Mouse (Mus musculus) hindbrain, embryonic 11.5 days (tissue): ENCODE measurements at regions not wholly inside any gene's neighbourhood (a gene's known extent, or its start where the extent isn't known, plus 50 kb on each side); places are given as distances from the start of the nearest gene placed in this dataset.

ENCODE experiments used
- ATAC-seq: fragments of 200-750 bp; cut with Nextera tagmentation; 2 replicates; pipeline ENCODE4 v1.8.0; 2017; ENCODE audit warnings: mild to moderate bottlenecking, moderate TSS enrichment, moderate library complexity; ENCODE audit not compliant: low FRiP score
- DNase-seq: peaks from one replicate; pipeline ENCODE4 v3.0.0-alpha.2; 2015; ENCODE audit warnings: low spot score
- H3K27ac ChIP-seq: fragments of 300-500 bp; sonication (generic); 2 replicates; pipeline ENCODE4 v1.5.1; 2014; ENCODE audit warnings: mild to moderate bottlenecking, low read depth, low read length
- H3K27me3 ChIP-seq: fragments of 300-500 bp; sonication (generic); 2 replicates; pipeline ENCODE4 v1.6.1; 2014; ENCODE audit warnings: mild to moderate bottlenecking, low read length, moderate library complexity, mixed read lengths; ENCODE audit not compliant: control insufficient read depth, insufficient read depth
- H3K36me3 ChIP-seq: fragments of 300-500 bp; sonication (generic); 2 replicates; pipeline ENCODE4 v1.6.1; 2014; ENCODE audit warnings: mild to moderate bottlenecking, low read length, moderate library complexity, mixed read lengths; ENCODE audit not compliant: control insufficient read depth, insufficient read depth
- H3K4me1 ChIP-seq: fragments of 300-500 bp; sonication (generic); replicated peaks from 2 replicates; pipeline ENCODE4 v1.6.1; 2014; ENCODE audit warnings: low read length, mixed read lengths; ENCODE audit not compliant: control insufficient read depth, insufficient read depth
- H3K4me2 ChIP-seq: fragments of 300-500 bp; sonication (generic); replicated peaks from 2 replicates; pipeline ENCODE4 v1.6.1; 2014; ENCODE audit warnings: mild to moderate bottlenecking, low read depth, low read length
- H3K4me3 ChIP-seq: fragments of 300-500 bp; sonication (generic); 2 replicates; pipeline ENCODE4 v1.5.1; 2014; ENCODE audit warnings: low read depth, low read length
- H3K9ac ChIP-seq: fragments of 300-500 bp; sonication (generic); 2 replicates; pipeline ENCODE4 v1.6.1; 2014; ENCODE audit warnings: low read depth, low read length
- H3K9me3 ChIP-seq: fragments of 300-500 bp; sonication (generic); 2 replicates; pipeline ENCODE4 v1.6.1; 2016; ENCODE audit warnings: low read length; ENCODE audit not compliant: control insufficient read depth
- WGBS: fragments of 180-500 bp; shearing (Covaris S2); extraction: QIAGEN DNeasy Blood & Tissue Kit; methylation state at CpG from one replicate; pipeline ENCODE4 v1.1.7; 2014; 5-methylcytosine and 5-hydroxymethylcytosine counted together

DNA sequence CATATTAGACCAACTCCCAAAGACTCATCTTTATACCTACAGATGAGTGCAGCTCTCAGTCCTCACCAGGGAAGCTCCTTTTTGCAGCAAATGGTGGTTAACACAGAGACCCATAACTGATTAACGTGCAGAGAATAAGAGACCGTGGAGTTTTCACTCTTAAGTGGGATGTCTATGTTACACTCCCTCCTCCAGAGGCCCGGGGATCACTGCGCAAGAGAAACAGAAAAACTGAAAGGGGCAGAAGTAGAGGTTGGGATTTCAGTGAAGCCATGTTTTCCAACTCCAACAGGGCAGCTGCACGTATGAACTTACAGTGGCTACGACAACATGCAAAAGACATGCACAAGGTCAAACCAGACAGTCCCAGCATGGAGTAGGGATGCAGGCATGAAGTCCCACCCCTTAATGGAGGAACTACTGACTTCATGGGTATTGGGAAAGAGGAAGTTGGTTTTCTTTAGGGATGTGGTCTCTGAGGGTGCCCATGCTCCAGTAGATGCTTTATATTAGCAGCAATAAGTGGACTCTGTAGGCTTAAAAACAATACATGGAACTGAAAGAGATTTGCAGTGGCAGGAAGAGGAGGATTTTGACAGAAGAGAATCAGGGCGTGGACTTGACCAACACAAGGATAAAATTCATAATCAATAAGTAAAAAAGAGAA is 80.8 kb upstream of the Rai14 start:
- DNase-seq (no peak), ATAC-seq (no peak)
- 93% methylated on average over 7 of the region's 7 CpGs for WGBS
- Histone ChIP-seq H3K27ac (no peak overlapping the region), H3K9ac (no peak overlapping the region), H3K4me3 (no peak overlapping the region), H3K4me2 (no peak overlapping the region), H3K4me1 (no peaks in the 10 kb centered on the region), H3K9me3 (no peaks in the 10 kb centered on the region), H3K27me3 (no peaks in the 10 kb centered on the region), H3K36me3 (no peaks in the 10 kb centered on the region)

DNA sequence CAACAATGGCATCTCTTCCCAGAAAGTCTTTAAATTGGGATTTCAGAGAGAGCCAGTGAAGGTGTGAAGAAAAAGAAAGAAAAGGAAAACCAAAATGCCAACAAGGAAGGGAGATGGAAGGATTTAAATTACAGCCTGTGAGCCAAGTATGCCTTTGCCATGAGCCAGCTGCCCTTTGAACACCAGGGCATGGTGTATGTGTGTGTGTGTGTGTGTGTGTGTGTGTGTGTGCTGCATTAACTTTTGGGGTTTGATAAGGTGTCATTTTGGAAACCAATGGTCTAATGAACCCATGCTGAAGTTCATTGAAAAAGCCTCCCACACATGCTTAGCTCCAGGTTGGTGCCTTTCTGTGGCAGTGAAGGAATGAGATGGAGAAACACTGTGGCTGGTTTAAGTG is 85.2 kb upstream of the Rai14 start:
- Histone ChIP-seq H3K4me2 (no peak overlapping the region), H3K27me3 (no peaks in the 10 kb centered on the region), H3K9ac (no peak overlapping the region), H3K27ac (no peak overlapping the region), H3K36me3 (no peaks in the 10 kb centered on the region), H3K4me3 (no peak overlapping the region), H3K4me1 (no peaks in the 10 kb centered on the region), H3K9me3 (no peaks in the 10 kb centered on the region)
- DNase-seq: no peak
- ATAC-seq: no peak

DNA sequence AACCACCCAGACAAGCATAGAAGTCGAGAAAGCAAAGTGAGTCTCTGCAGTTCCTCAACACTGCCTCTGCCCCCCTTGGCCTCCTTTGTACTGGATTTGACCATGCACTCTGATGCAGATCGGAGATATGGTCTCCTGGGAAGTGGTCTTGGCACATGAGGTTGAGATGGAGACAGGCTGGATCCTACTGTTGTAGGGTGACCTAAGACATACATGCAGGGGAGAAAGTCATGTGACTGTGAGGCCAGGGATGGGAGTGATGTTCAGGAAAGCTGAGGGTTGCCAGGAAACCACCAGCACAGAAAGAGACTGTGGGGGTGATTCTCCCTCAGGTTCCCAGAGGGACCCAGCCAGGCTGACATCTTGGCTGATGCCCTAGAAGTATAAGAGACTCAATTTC is 99.8 kb upstream of the Rai14 start:
- DNase-seq: no peak
- WGBS: 79% methylated on average over 2 of the region's 2 CpGs
- Histone ChIP-seq H3K36me3 (no peaks in the 10 kb centered on the region), H3K27me3 (no peaks in the 10 kb centered on the region), H3K27ac (no peak overlapping the region), H3K4me3 (no peak overlapping the region), H3K4me1 (no peaks in the 10 kb centered on the region), H3K9ac (no peak overlapping the region), H3K9me3 (no peaks in the 10 kb centered on the region), H3K4me2 (no peak overlapping the region)
- no peak for ATAC-seq

DNA sequence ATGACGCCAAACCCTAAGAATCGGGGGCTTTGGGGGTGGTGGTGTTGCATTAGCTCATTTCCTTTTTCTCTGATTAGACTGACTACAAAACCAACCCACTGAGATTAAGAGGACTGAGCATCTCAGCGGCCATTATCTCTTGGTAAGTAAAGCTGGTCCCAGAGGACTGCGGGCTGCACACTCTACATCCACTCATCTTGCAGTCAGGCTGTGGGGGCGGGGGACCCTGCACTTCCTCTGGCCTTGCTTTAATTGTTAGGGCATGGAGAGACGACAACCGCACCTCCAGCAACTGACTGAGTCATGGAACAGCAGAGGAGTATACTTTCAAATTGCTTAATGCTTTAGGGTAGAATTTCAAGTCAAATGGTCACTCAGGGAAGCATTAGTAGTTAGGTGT is 100.3 kb upstream of the Rai14 start:
- Histone ChIP-seq H3K27ac (no peak overlapping the region), H3K9ac (no peak overlapping the region), H3K4me2 (no peak overlapping the region), H3K27me3 (no peaks in the 10 kb centered on the region), H3K4me3 (no peak overlapping the region), H3K9me3 (no peaks in the 10 kb centered on the region), H3K4me1 (no peaks in the 10 kb centered on the region), H3K36me3 (no peaks in the 10 kb centered on the region)
- 76% methylated on average over 7 of the region's 7 CpGs for WGBS
- ATAC-seq: no peak
- no peak for DNase-seq

GRCm38 (mm10) chr15:10816213-10816621 is 101.8 kb upstream of the Rai14 start:
- Histone ChIP-seq H3K4me1 (no peaks in the 10 kb centered on the region), H3K36me3 (no peaks in the 10 kb centered on the region), H3K27me3 (no peaks in the 10 kb centered on the region), H3K4me2 (no peak overlapping the region), H3K9ac (no peak overlapping the region), H3K27ac (no peak overlapping the region), H3K4me3 (no peak overlapping the region), H3K9me3 (no peaks in the 10 kb centered on the region)
- WGBS: 93% methylated on average over 3 of the region's 3 CpGs
- ATAC-seq (no peak), DNase-seq (no peak)

DNA sequence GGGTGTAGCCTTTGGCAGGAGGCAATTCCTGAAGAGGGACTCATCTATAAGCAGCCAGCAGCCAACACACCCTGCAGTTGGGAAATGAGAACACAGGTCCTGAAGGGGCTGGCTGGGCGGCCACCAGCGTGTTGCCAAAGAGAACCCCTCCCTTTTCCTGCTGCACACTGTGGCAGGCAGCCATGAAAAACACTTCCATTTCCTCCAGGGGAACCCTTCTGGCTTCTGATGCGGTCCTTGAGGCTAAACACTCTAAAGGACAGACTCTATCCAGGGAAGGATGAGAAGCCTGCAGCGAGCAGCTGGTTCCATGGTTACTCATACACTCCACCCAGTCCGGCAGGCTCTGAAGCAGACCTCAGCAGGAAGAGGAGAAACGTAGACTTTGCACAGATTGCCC is 103.8 kb upstream of the Rai14 start:
- no peak for ATAC-seq
- no peak overlapping the region for H3K27ac ChIP-seq
- H3K4me3 ChIP-seq: no peak overlapping the region
- DNase-seq: no peak
- H3K9ac ChIP-seq: no peak overlapping the region
- no peaks in the 10 kb centered on the region for H3K4me1 ChIP-seq
- no peaks in the 10 kb centered on the region for H3K27me3 ChIP-seq
- no peak overlapping the region for H3K4me2 ChIP-seq
- H3K9me3 ChIP-seq: no peaks in the 10 kb centered on the region
- 76% methylated on average over 6 of the region's 6 CpGs for WGBS
- H3K36me3 ChIP-seq: no peaks in the 10 kb centered on the region

DNA sequence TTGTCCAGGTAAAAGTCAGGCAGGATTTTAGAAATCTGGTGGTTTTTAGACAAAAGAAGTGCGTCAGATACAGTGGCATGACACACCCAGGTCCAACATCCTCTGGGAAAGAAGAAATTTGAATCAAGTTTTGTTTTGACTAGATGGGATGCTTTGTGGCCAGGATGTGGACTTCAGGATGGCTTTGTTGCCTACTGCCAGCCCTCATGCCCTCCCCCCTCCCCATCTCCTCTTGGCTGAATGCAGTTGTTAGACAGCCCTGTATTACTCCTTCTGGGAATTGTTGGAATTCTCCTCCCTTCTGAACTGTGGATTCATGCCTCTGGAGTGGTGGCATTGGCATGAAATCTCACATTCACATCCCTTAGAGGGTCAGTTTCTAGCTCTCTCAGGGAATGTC is 104.3 kb upstream of the Rai14 start:
- Histone ChIP-seq H3K27me3 (no peaks in the 10 kb centered on the region), H3K9ac (no peak overlapping the region), H3K9me3 (no peaks in the 10 kb centered on the region), H3K27ac (no peak overlapping the region), H3K4me1 (no peaks in the 10 kb centered on the region), H3K4me2 (no peak overlapping the region), H3K4me3 (no peak overlapping the region), H3K36me3 (no peaks in the 10 kb centered on the region)
- 95% methylated on average over 1 of the region's 1 CpGs for WGBS
- DNase-seq (no peak), ATAC-seq (no peak)

GRCm38 (mm10) chr15:10823933-10824332 is 109.5 kb upstream of the Rai14 start:
- WGBS: 76% methylated on average over 5 of the region's 5 CpGs
- ATAC-seq: no peak
- no peak for DNase-seq
- no peaks in the 10 kb centered on the region for H3K9me3 ChIP-seq
- H3K9ac ChIP-seq: no peak overlapping the region
- no peak overlapping the region for H3K27ac ChIP-seq
- H3K36me3 ChIP-seq: no peaks in the 10 kb centered on the region
- H3K4me2 ChIP-seq: no peak overlapping the region
- H3K4me3 ChIP-seq: no peak overlapping the region
- no peaks in the 10 kb centered on the region for H3K4me1 ChIP-seq
- no peaks in the 10 kb centered on the region for H3K27me3 ChIP-seq

- Histone ChIP-seq H3K9ac (no peak overlapping the region), H3K27me3 (no peaks in the 10 kb centered on the region), H3K4me1 (no peaks in the 10 kb centered on the region), H3K36me3 (no peaks in the 10 kb centered on the region), H3K9me3 (no peaks in the 10 kb centered on the region), H3K27ac (no peak overlapping the region), H3K4me2 (no peak overlapping the region), H3K4me3 (no peak overlapping the region)
- DNase-seq: no peak
- WGBS: 73% methylated on average over 5 of the region's 5 CpGs
- ATAC-seq: no peak
These were observed 115.2 kb upstream of the Rai14 start for GRCm38 (mm10) chr15:10829588-10829987.
